Mouse (Mus musculus) heart, postnatal 10 days (tissue): ENCODE results near the gene Zic4. TPM values are rescaled to one million over a fixed set of nuclear protein-coding genes. Genes with fewer than 3 reads are reported as not detected.

Experiments
- DNase-seq, 2 experiments: peaks; one replicate each; pipeline ENCODE4 v3.0.0; 2021
- intact Hi-C: fragments of 180-260 bp; cut with DNase I; formaldehyde crosslinking; loops from one replicate; pipeline ENCODE4 v1.15.1; 2025
- total RNA-seq, 2 experiments: library from RNA; stranded (reverse); gene quantifications; 2 replicates each; pipeline ENCODE4 v1.2.3; 2021

The Zic4 gene
- total RNA-seq, 2 experiments from 2014 or later, result not detected

DNA sequence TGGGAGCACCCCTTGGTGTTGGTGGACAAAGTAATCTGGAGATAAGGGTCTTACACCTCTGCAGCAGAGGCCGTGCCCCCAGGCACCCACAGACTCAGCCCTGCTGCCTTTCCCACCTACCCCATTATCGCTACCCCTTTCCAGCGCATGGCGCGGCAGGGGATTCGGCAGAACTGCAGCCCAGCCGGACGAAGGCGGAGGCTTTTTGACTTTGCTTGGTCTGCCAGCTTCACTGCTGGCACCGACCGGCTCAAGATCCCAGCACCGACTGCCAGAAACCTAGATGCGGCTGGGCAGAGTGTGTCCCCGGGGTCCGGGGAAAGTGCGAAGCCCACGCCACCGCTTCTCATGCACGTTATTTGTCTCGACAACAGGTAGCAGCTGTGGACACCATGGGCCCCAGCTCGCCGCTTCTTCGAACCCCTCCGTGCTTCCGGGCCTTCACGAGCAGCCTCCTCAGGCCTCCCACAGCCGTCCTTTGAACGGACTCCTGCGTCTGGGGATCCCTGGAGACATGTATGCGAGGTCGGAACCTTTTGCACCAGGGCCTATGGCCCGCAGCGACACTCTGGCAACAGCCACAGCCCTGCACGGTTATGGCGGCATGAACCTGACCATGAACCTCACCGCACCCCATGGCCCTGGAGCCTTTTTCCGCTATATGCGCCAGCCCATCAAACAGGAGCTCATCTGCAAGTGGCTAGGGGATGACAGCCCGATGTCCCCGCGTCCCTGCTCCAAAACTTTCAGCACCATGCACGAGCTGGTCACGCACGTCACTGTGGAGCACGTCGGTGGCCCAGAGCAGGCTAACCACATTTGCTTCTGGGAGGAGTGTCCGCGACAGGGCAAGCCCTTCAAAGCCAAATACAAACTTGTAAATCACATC is 16.4 kb downstream of the Zic4 start:
- intact Hi-C loops, result no loop called here
- no peak for DNase-seq

DNA sequence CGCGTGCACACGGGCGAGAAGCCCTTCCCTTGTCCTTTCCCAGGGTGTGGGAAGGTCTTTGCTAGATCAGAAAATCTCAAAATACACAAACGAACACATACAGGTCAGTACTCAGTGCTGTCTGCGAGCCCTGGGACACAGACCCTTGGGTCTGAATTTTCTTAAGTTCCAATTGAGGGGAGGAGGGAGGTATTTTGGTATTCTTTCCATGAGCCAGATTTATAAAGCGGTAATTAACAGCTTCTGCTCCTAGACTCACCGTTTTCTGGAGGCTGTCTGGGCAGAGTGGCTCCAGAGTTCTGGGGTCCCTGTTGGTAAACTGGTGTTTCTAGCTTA is 17.1 kb downstream of the Zic4 start:
- no peak for DNase-seq
- intact Hi-C loops, result no loop called here

DNA sequence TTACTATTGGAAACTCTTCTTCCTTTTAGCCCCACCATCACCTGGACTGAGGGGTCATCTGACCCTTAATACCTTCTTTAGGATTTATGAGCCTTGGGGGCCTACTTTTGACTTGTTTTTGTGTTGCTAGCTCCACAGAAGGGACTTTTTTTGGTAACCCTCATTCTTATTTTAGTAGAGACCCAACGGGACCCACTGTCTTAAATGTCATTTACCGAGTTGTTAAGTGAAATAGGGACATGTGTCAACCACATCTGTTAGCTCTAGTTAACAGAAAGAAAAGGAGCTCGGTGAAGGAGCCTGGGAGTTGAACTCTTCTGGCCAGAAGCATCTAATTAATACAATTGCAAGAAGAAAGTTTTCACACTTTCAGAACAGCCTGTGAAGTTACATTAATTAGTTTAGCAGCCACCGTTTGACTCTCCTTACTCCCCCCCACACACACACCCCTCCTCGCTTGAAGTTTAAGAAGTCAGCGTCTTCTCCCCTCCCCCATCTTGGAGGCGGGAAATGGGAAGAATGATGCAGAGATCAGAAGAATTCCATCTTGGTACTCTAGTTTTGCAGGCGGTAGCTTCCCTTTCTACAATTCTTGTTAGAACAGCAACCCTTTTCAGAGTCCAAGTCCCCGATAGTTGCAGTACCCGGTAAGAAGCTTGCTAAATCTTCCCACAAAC is 17.7 kb downstream of the Zic4 start:
- intact Hi-C loops, result no loop called here
- no peak for DNase-seq

DNA sequence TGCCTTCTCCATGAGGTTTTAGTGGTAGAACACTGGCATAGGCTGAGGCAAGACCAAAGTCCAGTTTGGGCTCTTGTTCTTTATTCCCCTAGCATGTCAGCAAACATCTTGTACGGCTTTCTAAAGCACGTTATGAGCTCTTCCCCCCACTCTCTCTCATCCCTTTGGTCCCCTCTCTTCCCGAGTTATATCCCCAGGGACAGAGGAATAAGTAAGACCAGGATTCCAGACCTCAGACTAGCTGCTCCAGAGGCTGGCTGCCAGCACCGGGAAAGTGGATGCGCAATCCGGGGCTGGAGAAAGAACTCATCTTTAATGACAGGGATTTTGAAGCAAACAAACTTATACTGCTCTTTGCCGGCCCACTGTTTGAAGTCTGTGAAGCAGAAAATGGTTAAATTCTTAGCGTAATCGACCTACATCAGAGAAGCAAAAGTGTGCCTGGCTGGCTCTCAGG is 18.3 kb downstream of the Zic4 start:
- DNase-seq, result no peak
- intact Hi-C loops, result no loop called here

DNA sequence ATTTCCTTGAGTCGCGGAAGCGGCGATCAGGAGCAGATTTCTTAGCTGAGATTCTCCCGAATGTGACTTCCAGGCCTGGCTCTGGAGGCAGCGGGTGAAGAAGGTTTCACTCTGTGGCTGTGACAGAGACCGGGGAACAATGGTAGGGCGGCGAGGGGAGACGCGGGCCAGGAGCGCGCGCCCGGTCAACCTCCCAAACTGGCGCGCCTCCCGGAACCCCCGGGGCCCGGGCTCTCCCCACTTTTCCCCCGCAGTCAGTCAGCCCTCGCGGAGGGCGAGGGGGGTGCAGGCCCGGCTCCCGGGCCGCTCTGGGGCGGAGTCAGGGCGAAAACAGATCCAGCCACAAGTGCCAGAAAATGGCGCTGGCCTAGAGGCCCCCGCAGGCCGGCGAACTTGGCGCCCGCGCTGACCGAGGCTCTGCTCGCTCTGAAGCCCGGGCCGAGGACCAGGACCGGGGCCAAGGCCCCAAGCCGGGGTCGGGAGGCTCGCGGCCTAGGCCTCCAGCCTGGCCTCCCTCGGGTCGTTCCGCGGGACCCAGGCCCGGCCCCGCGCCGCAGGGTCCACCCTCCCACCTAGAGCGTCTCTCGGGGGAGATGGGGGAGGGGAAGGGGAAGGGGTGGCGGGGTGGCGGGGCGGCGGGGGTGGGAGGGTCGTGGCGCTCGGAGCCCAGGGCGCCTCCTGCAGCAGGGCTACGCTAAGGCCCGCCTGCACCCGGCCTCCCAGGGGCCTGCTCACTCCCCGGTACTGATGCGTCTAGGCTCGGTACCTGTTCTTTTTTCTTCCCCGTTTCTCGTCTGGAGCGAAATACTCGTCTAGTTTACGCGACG is 19.3 kb downstream of the Zic4 start:
- intact Hi-C loops, result no loop called here
- DNase-seq, result peak; percentile 25 to 41

DNA sequence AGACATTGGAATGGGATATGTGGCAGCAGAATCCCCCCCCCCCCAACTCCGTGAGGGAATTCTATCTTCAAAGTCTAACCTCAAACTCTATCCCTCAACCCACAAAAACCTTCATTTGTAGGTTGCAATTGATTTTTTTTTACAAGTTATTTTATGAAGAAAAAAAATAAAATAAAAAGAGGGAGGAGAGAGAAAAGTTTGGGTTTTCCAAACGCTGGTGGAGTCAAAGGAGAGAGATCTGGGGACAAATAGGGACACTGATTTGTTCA is 19.8 kb downstream of the Zic4 start:
- DNase-seq, result no peak
- intact Hi-C loops, result no loop called here

DNA sequence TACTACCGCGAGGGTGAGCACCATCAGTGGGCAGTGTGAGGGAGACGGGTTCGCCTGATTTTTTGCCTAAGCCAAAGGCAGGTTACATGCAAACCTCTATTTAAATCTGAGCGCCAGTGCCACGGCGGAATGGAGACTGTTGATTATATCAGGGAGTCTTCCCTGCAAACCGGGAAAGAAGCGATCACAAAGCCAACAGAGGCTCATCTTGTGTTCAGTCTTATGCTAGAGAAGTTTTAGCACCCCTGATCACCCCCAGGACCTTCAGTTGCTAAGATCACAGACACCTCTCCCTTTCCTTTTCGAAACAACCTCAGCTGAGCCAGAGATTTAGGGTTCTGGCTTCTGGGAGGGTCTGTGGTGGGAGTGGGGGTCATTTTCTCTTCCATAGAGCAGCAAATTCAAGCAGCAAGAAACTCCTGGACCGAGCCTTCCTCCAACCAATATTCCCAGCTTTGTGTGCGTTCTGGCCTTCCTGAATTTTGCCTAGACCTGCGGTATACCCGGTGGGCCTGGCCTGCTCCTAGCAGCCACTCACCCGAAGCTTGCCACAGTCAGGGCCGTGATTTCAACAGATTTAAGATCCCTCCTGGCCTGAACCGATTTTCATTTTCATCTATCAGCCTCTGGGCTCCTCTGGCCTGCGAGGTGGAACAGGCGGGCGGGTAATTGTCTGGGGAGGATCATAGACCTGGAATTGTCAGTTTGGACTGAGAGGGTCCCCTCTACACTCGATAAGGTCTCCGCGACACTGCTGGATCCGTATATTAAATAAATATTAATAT is 20.4 kb downstream of the Zic4 start:
- DNase-seq, result no peak
- intact Hi-C loops, result no loop called here

DNA sequence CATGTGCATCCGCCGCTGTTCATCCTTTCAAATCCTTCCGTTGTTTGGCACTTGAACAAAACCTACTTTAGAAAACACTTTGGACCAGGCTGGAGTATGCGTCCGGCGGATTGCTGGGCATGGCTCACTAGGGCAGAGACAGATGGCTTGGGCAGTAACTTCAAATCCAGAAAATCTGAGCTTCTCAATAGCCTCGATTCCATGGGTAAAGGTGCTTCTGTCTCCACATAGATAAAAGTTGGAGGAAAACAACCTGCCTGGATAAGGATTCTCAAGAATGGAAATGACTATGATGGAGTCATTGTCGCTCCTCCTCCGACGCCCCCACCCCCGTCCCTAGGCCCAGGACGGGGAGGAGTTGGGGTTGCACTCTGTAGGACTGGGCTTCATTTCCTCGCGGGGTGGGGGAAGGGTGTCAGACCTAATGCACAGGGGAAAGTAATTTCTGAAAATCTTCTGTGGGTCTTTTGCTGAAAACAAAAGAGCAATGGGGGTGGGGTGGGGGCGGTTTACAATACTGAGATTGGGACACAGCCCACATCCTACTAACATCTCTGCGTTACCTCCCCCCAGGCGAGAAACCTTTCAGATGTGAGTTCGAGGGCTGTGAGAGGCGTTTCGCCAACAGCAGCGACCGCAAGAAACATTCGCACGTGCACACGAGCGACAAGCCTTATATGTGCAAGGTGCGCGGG is 21.4 kb downstream of the Zic4 start:
- intact Hi-C loops, result no loop called here
- no peak for DNase-seq

DNA sequence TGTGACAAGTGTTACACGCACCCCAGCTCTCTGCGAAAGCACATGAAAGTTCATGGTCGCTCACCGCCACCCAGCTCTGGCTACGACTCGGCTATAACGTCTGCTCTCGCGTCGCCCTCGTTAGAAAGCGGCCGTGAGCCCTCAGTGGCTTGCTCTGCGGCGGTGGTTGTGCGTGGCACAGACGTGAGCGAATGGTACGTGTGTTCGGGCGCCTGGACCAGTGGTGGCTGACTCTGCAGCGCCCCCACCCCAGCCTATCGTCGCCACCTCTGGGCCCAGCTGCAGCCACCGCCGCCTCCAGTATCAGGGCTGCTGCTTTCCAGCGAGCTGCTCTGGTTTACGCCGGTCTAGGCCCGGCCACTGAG is 21.9 kb downstream of the Zic4 start:
- intact Hi-C loops, result no loop called here
- no peak for DNase-seq

DNA sequence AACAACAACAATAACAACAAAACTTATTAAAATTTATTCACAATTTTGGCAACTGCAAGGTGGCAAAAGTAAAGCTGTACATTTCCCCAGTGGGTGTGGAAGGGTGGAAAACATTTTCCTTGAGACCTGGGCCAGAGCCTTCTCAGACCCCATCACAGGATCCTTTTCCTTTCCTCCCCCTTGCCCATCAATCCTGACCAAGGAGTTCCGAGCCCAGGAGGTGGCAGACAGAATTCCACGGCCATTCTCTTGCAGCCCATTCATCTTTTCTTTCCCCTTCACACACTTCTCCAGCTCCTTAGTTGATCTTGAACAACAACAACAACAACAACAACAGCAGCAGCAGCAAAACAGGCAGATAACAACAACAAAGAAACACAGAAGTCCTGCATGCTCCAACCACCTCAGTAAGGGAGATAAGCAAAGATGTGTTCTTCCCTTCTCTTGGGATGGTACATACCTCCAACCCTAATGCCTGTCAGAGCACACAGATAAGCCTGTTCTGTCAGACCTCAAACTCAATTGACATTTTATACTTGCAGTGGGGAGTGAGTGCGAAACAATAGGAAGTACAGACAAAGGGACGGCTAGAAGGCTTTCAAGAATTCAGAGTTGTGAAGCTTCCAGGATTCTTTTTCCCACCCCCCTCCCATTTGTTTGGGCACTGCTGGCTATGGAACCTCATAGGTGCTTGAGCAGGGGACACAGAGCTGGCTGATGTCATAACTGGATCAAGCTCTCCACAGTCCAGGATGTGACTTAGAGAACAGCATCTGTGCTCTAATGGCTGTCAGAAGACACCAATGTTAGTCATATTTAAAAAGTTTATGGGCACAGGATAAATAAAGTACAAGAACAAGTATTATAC is 22.7 kb downstream of the Zic4 start:
- DNase-seq, result no peak
- intact Hi-C loops, result no loop called here

DNA sequence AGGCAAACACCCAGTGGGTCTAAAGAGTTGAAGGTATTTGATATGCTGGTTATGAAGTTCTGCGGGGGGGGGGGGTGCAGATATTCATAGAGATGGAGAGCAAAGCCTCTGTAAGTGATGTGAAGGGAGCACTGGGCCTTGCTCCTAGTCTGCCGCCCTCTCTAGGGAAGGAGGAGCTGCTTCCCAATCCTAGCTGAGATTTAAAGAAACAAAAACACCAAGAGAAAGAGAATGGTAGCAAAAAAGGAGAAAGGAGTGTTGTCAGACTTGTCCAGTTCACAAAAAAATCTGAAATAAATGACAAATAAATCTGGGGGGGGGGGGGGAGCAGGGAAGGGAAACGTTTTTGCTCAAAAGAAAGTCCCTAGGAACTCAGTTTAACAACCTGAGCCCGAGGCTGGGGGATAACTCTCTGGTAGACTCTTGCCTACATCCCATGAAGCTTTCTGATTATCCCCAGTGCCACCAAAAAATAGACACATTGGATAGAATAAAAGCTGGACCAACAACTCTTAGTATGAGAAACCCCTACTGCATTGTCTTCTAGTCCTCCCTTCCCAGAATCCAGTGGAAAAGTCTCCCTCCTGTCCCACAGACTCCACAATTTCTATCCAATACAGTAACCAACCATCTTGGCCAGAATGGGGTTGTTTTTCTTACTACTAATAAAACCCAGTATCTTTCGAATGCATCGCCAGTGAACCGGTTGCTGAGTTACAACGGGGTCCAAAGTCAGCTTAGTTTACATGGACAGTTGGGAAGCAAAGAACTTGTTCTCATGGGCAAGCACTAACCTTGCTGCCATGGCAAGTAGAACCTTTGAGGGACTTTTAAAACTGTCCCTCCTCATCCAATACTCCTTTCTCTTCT is 23.6 kb downstream of the Zic4 start:
- DNase-seq, result no peak
- intact Hi-C loops, result no loop called here

DNA sequence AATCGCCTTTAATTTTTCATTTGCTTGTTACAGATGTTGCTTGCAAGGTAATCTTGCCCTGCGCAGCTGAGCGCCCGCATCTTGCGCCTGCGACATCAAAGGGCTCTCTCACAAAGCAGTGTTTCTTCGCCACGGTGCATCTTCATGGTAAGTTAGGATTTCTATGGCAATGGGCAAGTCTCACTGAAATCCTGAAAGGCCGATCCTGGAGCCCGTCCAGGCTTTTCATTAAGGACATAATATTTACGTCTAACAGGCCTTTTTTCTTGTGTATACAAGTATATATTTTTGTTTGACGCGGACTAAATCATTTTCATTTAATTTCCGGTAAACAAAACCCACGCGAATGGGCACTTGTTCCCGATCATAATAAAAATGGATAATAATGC is 24.3 kb downstream of the Zic4 start:
- DNase-seq, result no peak
- intact Hi-C loops, result no loop called here

DNA sequence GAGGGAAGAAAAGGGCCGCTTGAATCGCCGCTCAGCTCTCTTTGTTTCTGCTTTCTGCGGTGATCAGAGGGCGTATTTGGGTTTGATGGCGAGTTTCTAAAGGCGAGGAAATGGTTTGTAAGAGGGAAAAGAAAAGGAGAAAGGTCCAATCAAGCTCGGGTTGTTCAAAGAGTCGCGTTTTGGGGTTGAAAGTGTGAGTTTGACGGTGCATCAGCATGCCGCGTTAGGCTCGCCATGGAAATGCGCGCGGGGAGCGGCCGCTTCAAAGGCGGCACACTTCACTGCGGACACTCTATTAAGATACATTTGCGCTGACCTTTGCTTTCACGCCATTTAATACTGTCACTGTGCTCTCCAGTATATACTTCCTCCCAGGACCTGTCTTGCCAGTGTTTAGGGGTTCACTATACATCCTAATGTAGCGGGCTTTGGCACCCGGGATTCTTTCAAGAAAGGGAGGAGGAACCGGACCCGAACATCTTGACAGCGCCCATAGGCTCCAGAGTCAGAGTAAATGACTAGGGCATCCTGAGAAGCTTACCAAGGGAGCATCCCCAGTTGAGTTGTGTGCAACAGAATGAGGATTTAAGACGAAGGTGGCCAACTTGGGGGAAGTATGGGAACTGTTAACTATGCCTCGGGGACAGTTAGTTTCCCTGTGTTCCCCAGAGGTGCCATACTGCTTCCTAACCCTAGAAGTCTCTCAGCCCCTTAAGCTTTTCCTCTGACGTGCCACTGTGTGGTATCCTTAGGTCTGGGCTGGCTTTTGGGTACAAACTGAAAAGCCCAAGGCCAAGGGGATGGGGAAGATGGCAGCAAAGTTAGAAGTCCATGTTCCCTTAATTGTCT is 24.9 kb downstream of the Zic4 start:
- intact Hi-C loops, result no loop called here
- no peak for DNase-seq

DNA sequence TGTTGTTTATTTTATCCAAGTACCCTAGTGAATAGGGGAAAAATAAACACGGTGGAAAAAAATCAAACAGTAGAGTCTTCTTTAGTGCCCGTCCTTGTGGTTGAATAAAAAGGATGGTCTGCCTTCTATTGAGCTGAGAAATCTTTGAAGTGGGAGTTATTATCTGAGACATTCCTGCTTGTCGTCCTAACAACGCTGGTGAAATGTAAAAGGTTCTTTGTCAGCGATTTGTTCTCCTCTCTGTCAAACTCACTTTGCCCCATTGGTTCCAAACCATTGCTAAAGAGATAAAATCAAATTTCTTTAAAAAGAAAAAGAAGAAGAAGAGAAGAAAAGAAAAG is 25.5 kb downstream of the Zic4 start:
- DNase-seq, result no peak
- intact Hi-C loops, result no loop called here

DNA sequence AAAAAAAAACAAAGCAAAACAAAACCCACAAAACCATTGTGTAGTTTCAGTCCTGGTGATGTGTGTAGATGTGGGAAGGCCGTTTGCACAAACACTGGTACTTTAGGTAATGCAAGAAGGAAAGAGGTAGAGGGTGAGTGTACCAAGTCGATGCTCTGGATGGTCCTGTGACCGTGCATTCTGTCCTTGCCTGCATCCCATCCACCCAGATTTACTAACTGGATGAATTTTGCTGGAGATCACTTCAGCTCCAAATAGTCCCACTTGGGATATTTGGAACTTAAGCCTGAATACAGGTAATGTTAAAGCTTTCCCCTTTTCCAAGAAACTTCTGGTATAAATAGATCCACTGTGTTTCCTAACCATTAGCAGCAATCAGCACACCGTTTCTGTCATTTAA is 26.0 kb downstream of the Zic4 start:
- intact Hi-C loops, result no loop called here
- no peak for DNase-seq

DNA sequence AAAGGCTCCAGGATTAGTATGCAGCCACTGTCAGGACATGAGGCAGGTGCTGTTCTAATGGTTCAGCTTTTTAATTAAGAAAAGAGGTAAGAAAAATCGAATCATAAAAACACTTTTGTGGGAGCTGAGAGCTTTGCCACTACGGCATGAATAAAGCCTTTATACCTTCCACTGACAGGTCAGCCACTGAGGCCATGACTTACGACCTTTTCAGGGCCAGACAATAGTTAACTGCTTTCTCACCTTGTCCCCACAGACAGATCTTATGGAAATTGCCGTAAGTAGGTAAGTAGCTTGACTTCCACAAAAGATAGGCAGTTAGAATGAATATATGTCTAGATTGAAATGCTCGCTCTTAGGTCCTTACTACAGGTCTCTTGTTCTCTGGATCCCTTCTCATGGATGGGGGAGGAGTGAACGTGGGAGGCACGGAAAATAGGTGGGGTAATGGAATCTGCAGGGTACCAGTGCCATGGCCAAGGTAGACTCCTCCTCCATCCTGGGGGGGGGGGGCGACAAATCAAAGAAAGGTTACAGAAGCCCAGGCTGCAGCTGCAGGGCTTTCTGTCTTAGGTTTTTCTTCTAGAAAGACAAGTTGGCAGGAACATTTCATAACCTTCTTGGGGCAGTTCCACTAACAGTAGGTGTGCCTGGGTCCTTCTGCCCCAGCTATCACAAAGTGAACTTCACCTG is 31.3 kb downstream of the Zic4 start:
- intact Hi-C loops, result no loop called here

DNA sequence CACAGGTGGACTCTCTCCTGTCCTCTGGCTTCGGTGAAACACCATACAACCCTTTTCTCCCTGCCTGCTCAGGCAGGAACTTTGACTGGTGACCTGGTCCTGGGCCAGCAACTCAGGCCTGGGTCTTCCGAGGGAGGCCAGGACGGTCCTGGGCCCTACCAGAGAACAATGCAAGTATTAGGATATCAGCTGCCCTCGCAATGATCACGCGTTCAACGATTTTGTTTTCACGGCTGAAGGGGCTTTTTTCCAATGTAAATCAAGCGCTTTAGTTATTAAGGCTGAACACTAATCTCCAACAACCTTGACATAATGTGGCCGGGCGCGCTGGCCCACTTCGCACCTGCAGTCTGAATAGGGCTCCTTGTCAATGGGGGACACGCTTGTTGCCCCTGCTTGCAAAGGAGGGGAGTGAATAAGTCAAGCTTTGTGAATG is 32.0 kb downstream of the Zic4 start:
- intact Hi-C loops, result no loop called here
- no peak for DNase-seq

More for the DNA sequence above, 31.3 kb downstream of the Zic4 start:
- DNase-seq, result no peak
